Mouse (Mus musculus): Measurements from ENCODE around the gene Spata17. TPM values are rescaled to one million over a fixed set of nuclear protein-coding genes. Genes with fewer than 3 reads are reported as not detected.

Spata17 gene
- under 1 TPM in 2 of 4 experiments, not detected in 2; 0.26 to 0.46 TPM for total RNA-seq (2022)

GRCm38 (mm10) chr1:187215181-187216116 is at the start of gene Spata17, which contains the start of gene Gpatch2:
TSS of gene Spata17 (minus strand) at chr1:187215465.
TSS of gene Gpatch2 (plus strand) at chr1:187215508.
- peak; percentile 58 to 67 for DNase-seq (ENCODE audit: low spot score in 2 of 2)

- DNase-seq (ENCODE audit: low spot score in 2 of 2) = no peak
Measured at GRCm38 (mm10) chr1:187258756-187259155, 43.5 kb upstream of the Spata17 start.

GRCm38 (mm10) chr1:187250741-187251262 is 35.5 kb upstream of the Spata17 start:
- DNase-seq (ENCODE audit: low spot score in 2 of 2) = no peak

GRCm38 (mm10) chr1:187244734-187245133 is 29.5 kb upstream of the Spata17 start:
- DNase-seq (ENCODE audit: low spot score in 2 of 2) = no peak

GRCm38 (mm10) chr1:187241329-187241728 is 26.1 kb upstream of the Spata17 start:
- no peak for DNase-seq (ENCODE audit: low spot score in 2 of 2)

GRCm38 (mm10) chr1:187240304-187240703 is 25.0 kb upstream of the Spata17 start:
- DNase-seq (ENCODE audit: low spot score in 2 of 2) = no peak

- no peak for DNase-seq (ENCODE audit: low spot score in 2 of 2)
Measured at GRCm38 (mm10) chr1:187238061-187238460, 22.8 kb upstream of the Spata17 start.

- no peak for DNase-seq (ENCODE audit: low spot score in 2 of 2)
Measured at GRCm38 (mm10) chr1:187236296-187236695, 21.0 kb upstream of the Spata17 start.

GRCm38 (mm10) chr1:187235161-187235560 is 19.9 kb upstream of the Spata17 start:
- DNase-seq (ENCODE audit: low spot score in 2 of 2) = no peak

GRCm38 (mm10) chr1:187232996-187233615 is 17.8 kb upstream of the Spata17 start:
- DNase-seq (ENCODE audit: low spot score in 2 of 2) = no peak

GRCm38 (mm10) chr1:187232196-187232955 is 17.1 kb upstream of the Spata17 start:
- no peak for DNase-seq (ENCODE audit: low spot score in 2 of 2)

- no peak for DNase-seq (ENCODE audit: low spot score in 2 of 2)
Measured at GRCm38 (mm10) chr1:187230255-187230654, 15.0 kb upstream of the Spata17 start.

- no peak for DNase-seq (ENCODE audit: low spot score in 2 of 2)
Measured at GRCm38 (mm10) chr1:187228414-187229146, 13.3 kb upstream of the Spata17 start.

GRCm38 (mm10) chr1:187226328-187227025 is 11.2 kb upstream of the Spata17 start:
- DNase-seq (ENCODE audit: low spot score in 2 of 2) = no peak

- DNase-seq (ENCODE audit: low spot score in 2 of 2) = no peak
Measured at GRCm38 (mm10) chr1:187220756-187221155, 5.5 kb upstream of the Spata17 start.

- DNase-seq (ENCODE audit: low spot score in 2 of 2) = no peak
Measured at GRCm38 (mm10) chr1:187216620-187217410, 1.6 kb upstream of the Spata17 start.

- no peak for DNase-seq (ENCODE audit: low spot score in 2 of 2)
Measured at GRCm38 (mm10) chr1:187210736-187211135, 4.5 kb downstream of the Spata17 start.

GRCm38 (mm10) chr1:187209496-187209895 is 5.8 kb downstream of the Spata17 start:
- DNase-seq (ENCODE audit: low spot score in 2 of 2) = no peak

GRCm38 (mm10) chr1:187205506-187205905 is 9.8 kb downstream of the Spata17 start:
- no peak for DNase-seq (ENCODE audit: low spot score in 2 of 2)
